Comparison of ENCODE assay signal across 22 mouse cellular contexts in genomic region chr15:94657882-94658281, GRCm38 (mm10). TPM values are rescaled to one million over a fixed set of nuclear protein-coding genes. Genes with fewer than 3 reads are reported as not detected.
"Had no signal": no experiment of that assay in that cellular context is flagged by ENCODE, and none has a peak within 500 bp of the region (broad histone marks: within the 10 kb centered on the region; RNA-seq: fewer than 3 reads in every experiment).

No protein-coding gene starts in this region.

- H3K27ac ChIP-seq: lung, embryonic 15.5 days; macrophage; midbrain, embryonic 13.5 days had no signal

- ATAC-seq: lung, postnatal 0 days; midbrain, embryonic 13.5 days; midbrain, embryonic 15.5 days had no signal

- H3K4me3 ChIP-seq: lung, embryonic 15.5 days; megakaryocyte, embryonic 14.5 days; midbrain, embryonic 13.5 days; midbrain, embryonic 15.5 days; myocyte; neural tube, embryonic 13.5 days; neural tube, embryonic 15.5 days had no signal

- H3K4me2 ChIP-seq: lung, embryonic 15.5 days; midbrain, embryonic 11.5 days; midbrain, embryonic 13.5 days; midbrain, embryonic 15.5 days; neural tube, embryonic 13.5 days; neural tube, embryonic 15.5 days had no signal

- H3K9me3 ChIP-seq: lung, embryonic 15.5 days; megakaryocyte, embryonic 14.5 days; midbrain, embryonic 13.5 days; midbrain, embryonic 15.5 days; neural tube, embryonic 13.5 days; neural tube, embryonic 15.5 days had no signal

- H3K9ac ChIP-seq: lung, embryonic 15.5 days; midbrain, embryonic 13.5 days; midbrain, embryonic 15.5 days; neural tube, embryonic 13.5 days; neural tube, embryonic 15.5 days had no signal

- DNase-seq: lung, adult 2 months; lung, postnatal 14 days; lung, postnatal 36 days; retina, postnatal 1 day; right cerebral cortex, adult 18-20 months; right cerebral cortex, postnatal 25 days; right cerebral cortex, postnatal 4 days; spleen, adult 18-20 months; thymus, adult 18-20 months; thymus, postnatal 14 days; thymus, postnatal 36 days had no signal

- H3K27me3 ChIP-seq: lung, embryonic 15.5 days; midbrain, embryonic 13.5 days; midbrain, embryonic 15.5 days; neural tube, embryonic 13.5 days; neural tube, embryonic 15.5 days had no signal

- H3K36me3 ChIP-seq: lung, embryonic 15.5 days; midbrain, embryonic 13.5 days; midbrain, embryonic 15.5 days; neural tube, embryonic 13.5 days; neural tube, embryonic 15.5 days had no signal

RNA-seq across cellular contexts. Expression of gene Tmem117, which starts 28.9 kb away (rescaled TPM):
- total RNA-seq: megakaryocyte progenitor cell, adult 5-6 weeks had no signal
